Comparison of ENCODE assay signal across 26 mouse cellular contexts in the genomic region with DNA sequence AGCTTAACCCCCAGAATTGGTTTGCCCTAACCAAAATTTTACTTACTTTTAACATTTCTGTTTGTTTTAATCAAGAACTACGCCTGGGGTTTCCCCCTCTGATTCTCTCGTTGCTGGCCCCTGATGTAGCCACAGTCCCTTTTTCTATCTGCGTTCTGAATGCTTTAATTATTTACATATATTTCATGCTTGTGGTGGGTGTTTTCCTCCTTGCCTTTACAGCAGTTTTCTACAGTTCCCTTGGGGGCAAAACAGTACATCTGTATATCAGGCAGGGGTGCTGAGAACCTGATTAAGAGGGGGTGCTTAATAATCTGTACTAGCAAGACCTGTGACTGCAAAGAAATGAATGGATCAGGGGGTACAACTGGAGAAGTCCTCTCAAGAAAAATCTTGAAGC.
DNase-seq lines count a peak whose midpoint lies in the region; ATAC-seq and TF ChIP-seq lines count a peak whose summit lies in the region.
"Had no signal": no experiment of that assay in that cellular context is flagged by ENCODE, and none has a peak within 500 bp of the region (broad histone marks: within the 10 kb centered on the region; RNA-seq: fewer than 3 reads in every experiment).

No protein-coding gene starts in this region.

- TF ChIP-seq CTCF in intestine, postnatal 0 days (IDR thresholded peaks at IDR 0.05; ENCODE audit: low read depth): no peak

- H3K36me3 ChIP-seq in intestine, postnatal 0 days (ENCODE audit: control insufficient read depth, insufficient read depth): no peaks in the 10 kb centered on the region
- H3K36me3 ChIP-seq in kidney, embryonic 16.5 days (ENCODE audit: insufficient read depth, low read length): no peaks in the 10 kb centered on the region
- H3K36me3 ChIP-seq: embryonic facial prominence, embryonic 10.5 days; embryonic facial prominence, embryonic 13.5 days; forebrain, embryonic 12.5 days; forebrain, embryonic 15.5 days; heart, embryonic 10.5 days; heart, embryonic 13.5 days had no signal

- H3K27ac ChIP-seq in intestine, postnatal 0 days (ENCODE audit: low read depth, low read length): no peak overlapping the region; the same call in 1 of the 2 replicates
- no peak overlapping the region for H3K27ac ChIP-seq in kidney, embryonic 16.5 days (ENCODE audit: low read length)
- H3K27ac ChIP-seq: embryonic facial prominence, embryonic 10.5 days; embryonic facial prominence, embryonic 13.5 days; forebrain, embryonic 12.5 days; forebrain, embryonic 15.5 days; heart, adult 2 months; heart, embryonic 10.5 days; heart, embryonic 13.5 days; hindbrain, embryonic 14.5 days; hindbrain, postnatal 0 days had no signal

- no peak overlapping the region for H3K4me3 ChIP-seq in intestine, postnatal 0 days (ENCODE audit: low read depth, low read length)
- H3K4me3 ChIP-seq in kidney, embryonic 16.5 days (ENCODE audit: low read length): no peak overlapping the region
- H3K4me3 ChIP-seq: embryonic facial prominence, embryonic 10.5 days; embryonic facial prominence, embryonic 13.5 days; erythroblast, embryonic 14.5 days; forebrain, embryonic 12.5 days; forebrain, embryonic 15.5 days; heart, adult 2 months; heart, embryonic 10.5 days; heart, embryonic 13.5 days had no signal

- H3K4me2 ChIP-seq in intestine, postnatal 0 days (replicated peaks; ENCODE audit: low read depth): no peak overlapping the region
- no peak overlapping the region for H3K4me2 ChIP-seq in kidney, embryonic 16.5 days (replicated peaks; ENCODE audit: low read depth, low read length)
- H3K4me2 ChIP-seq: embryonic facial prominence, embryonic 13.5 days; forebrain, embryonic 12.5 days; forebrain, embryonic 15.5 days; heart, embryonic 13.5 days; hindbrain, embryonic 14.5 days had no signal

- H3K27me3 ChIP-seq in intestine, postnatal 0 days (replicated peaks; ENCODE audit: control insufficient read depth, insufficient read depth, low read length): no peaks in the 10 kb centered on the region
- H3K27me3 ChIP-seq in kidney, embryonic 16.5 days (ENCODE audit: insufficient read depth, low read length): no peaks in the 10 kb centered on the region
- H3K27me3 ChIP-seq: embryonic facial prominence, embryonic 13.5 days; forebrain, embryonic 12.5 days; forebrain, embryonic 15.5 days had no signal

- ATAC-seq in activated CD4-positive, CD25-positive, alpha-beta regulatory T cell, adult 4 months: peak; percentile 28
- no peak for ATAC-seq in intestine, postnatal 0 days
- no peak for ATAC-seq in kidney, embryonic 16.5 days (ENCODE audit: low FRiP score, low TSS enrichment)
- ATAC-seq: forebrain, embryonic 15.5 days; hindbrain, postnatal 0 days had no signal

- no peaks in the 10 kb centered on the region for H3K9me3 ChIP-seq in intestine, postnatal 0 days (ENCODE audit: control insufficient read depth)
- no peaks in the 10 kb centered on the region for H3K9me3 ChIP-seq in kidney, embryonic 16.5 days (ENCODE audit: low read length)
- H3K9me3 ChIP-seq: embryonic facial prominence, embryonic 10.5 days; embryonic facial prominence, embryonic 13.5 days; forebrain, embryonic 12.5 days; forebrain, embryonic 15.5 days; heart, embryonic 10.5 days; heart, embryonic 13.5 days had no signal

- H3K9ac ChIP-seq in intestine, postnatal 0 days (ENCODE audit: low read depth, low read length): no peak overlapping the region
- H3K9ac ChIP-seq in kidney, embryonic 16.5 days (replicated peaks; ENCODE audit: low read length): no peak overlapping the region
- H3K9ac ChIP-seq: embryonic facial prominence, embryonic 13.5 days; forebrain, embryonic 12.5 days; forebrain, embryonic 15.5 days; heart, embryonic 13.5 days; hindbrain, embryonic 14.5 days had no signal

- 75% methylated on average over 3 of the region's 3 CpGs for WGBS in intestine, postnatal 0 days
- WGBS in kidney, embryonic 16.5 days: 63% methylated on average over 3 of the region's 3 CpGs

- peak; percentile 61 for DNase-seq in A20 (ENCODE audit: low read depth, low spot score)
- DNase-seq in B cell, adult 2 months: peak; percentile 47 to 52
- no peak for DNase-seq in right cerebral cortex, postnatal 10 days (ENCODE audit: low spot score in 2 of 2)
- DNase-seq: adrenal gland, postnatal 14 days; cerebellum, adult 11 months; cerebellum, adult 2 months; cerebellum, postnatal 10 days; cerebellum, postnatal 36 days; embryo, embryonic 11 days; gastrocnemius, postnatal 10 days; gastrocnemius, postnatal 36 days; heart, adult 2 months; heart, postnatal 14 days; heart, postnatal 4 days had no signal

- peaks cover 6% of the 10 kb centered on the region for H3K4me1 ChIP-seq in intestine, postnatal 0 days (replicated peaks; ENCODE audit: control insufficient read depth, insufficient read depth, low read length)
- H3K4me1 ChIP-seq in kidney, embryonic 16.5 days (ENCODE audit: insufficient read depth, low read length): peaks cover 10% of the 10 kb centered on the region; the same call in 1 of the 2 replicates
- H3K4me1 ChIP-seq: embryonic facial prominence, embryonic 10.5 days; embryonic facial prominence, embryonic 13.5 days; forebrain, embryonic 12.5 days; forebrain, embryonic 15.5 days had no signal

Comparison
In these comparisons a context has a peak if more than half of its experiments do, and no peak if none do; other contexts are left out.
1. DNase-seq: peak in A20 (single experiment) and B cell, adult 2 months (2 of 2); none in right cerebral cortex, postnatal 10 days (0 of 2).